Mouse (Mus musculus) MEL (cell line): ENCODE measurements at regions not wholly inside any gene's neighbourhood (a gene's known extent, or its start where the extent isn't known, plus 50 kb on each side); places are given as distances from the start of the nearest gene placed in this dataset.

Source experiments
- DNase-seq: peaks from one replicate; pipeline ENCODE4 v3.0.0; 2011; ENCODE audit warnings: low read depth, low spot score
- H3K27ac ChIP-seq: 2 replicates; pipeline ENCODE4 v1.5.1; 2012; ENCODE audit warnings: low read depth, mild to moderate bottlenecking, control low read depth, low read length, moderate library complexity; ENCODE audit not compliant: control insufficient read depth
- H3K27me3 ChIP-seq, 2 experiments: fragments of 150-350 bp in 1 of 2; sonication (generic) in 1 of 2; 2 replicates each; pipeline ENCODE4 v1.6.1; 2012; ENCODE audit warnings: low read length in 2 of 2, mild to moderate bottlenecking in 2 of 2, improper control_type of control experiment in 1 of 2, moderate library complexity in 1 of 2; ENCODE audit not compliant: insufficient read depth in 2 of 2, control insufficient read depth in 1 of 2
- H3K36me3 ChIP-seq, 2 experiments: 2 replicates each; pipeline ENCODE4 v1.6.1; 2012 to 2014; ENCODE audit warnings: low read length in 2 of 2, improper control_type of control experiment in 1 of 2, inconsistent platforms in 1 of 2, mild to moderate bottlenecking in 1 of 2; ENCODE audit not compliant: insufficient read depth in 2 of 2, control insufficient read depth in 1 of 2
- H3K4me1 ChIP-seq, 2 experiments: fragments of 150-350 bp in 1 of 2; sonication (generic) in 1 of 2; 2 replicates each; pipeline ENCODE4 v1.6.1; 2012; ENCODE audit warnings: low read length in 2 of 2, improper control_type of control experiment in 1 of 2, mild to moderate bottlenecking in 1 of 2; ENCODE audit not compliant: insufficient read depth in 2 of 2, control insufficient read depth in 1 of 2
- H3K4me3 ChIP-seq, 2 experiments: fragments of 150-350 bp in 1 of 2; sonication (generic) in 1 of 2; 2 replicates each; pipeline ENCODE4 v1.5.1; 2012; ENCODE audit warnings: low read depth in 2 of 2, low read length in 2 of 2, mild to moderate bottlenecking in 2 of 2, moderate library complexity in 2 of 2, control low read depth in 1 of 2, improper control_type of control experiment in 1 of 2; ENCODE audit not compliant: control insufficient read depth in 1 of 2, insufficient read depth in 1 of 2
- H3K79me2 ChIP-seq: 2 replicates; pipeline ENCODE4 v1.6.1; 2012; ENCODE audit warnings: mild to moderate bottlenecking, low read length, moderate library complexity; ENCODE audit not compliant: control insufficient read depth, poor library complexity, insufficient read depth
- H3K9ac ChIP-seq: 2 replicates; pipeline ENCODE4 v1.6.1; 2012; ENCODE audit warnings: low read depth, mild to moderate bottlenecking, control low read depth, low read length, moderate library complexity; ENCODE audit not compliant: control insufficient read depth, poor library complexity, severe bottlenecking
- H3K9me3 ChIP-seq: fragments of 150-350 bp; sonication (generic); replicated peaks from 2 replicates; pipeline ENCODE4 v1.6.1; 2012; ENCODE audit warnings: mild to moderate bottlenecking, low read length, improper control_type of control experiment, moderate library complexity; ENCODE audit not compliant: insufficient read depth
- BHLHE40 ChIP-seq: IDR thresholded peaks from 2 replicates; pipeline ENCODE4 v1.6.1; 2012; ENCODE audit warnings: low read depth, mild to moderate bottlenecking, inconsistent platforms, low read length, improper control_type of control experiment, borderline replicate concordance
- CHD2 ChIP-seq: IDR thresholded peaks from 2 replicates; pipeline ENCODE4 v1.6.1; 2011; ENCODE audit warnings: low read length, improper control_type of control experiment
- KAT2A ChIP-seq: conservative IDR thresholded peaks from 2 replicates; pipeline ENCODE4 v1.6.1; 2012; ENCODE audit warnings: low read depth, low read length, improper control_type of control experiment, inconsistent platforms
- MAFK ChIP-seq: IDR thresholded peaks from 2 replicates; pipeline ENCODE4 v1.6.1; 2011; ENCODE audit warnings: low read depth, mild to moderate bottlenecking, low read length, improper control_type of control experiment, borderline replicate concordance
- MAX ChIP-seq: IDR thresholded peaks from 2 replicates; pipeline ENCODE4 v1.6.1; 2011; ENCODE audit warnings: low read length, improper control_type of control experiment
- MEF2A ChIP-seq: IDR thresholded peaks from 2 replicates; pipeline ENCODE4 v1.6.1; 2014; ENCODE audit warnings: low read depth, mild to moderate bottlenecking, inconsistent platforms, low read length, improper control_type of control experiment; ENCODE audit not compliant: poor library complexity, insufficient replicate concordance, severe bottlenecking; ENCODE audit errors: extremely low read depth
- MXI1 ChIP-seq: IDR thresholded peaks from 2 replicates; pipeline ENCODE4 v1.6.1; 2011; ENCODE audit warnings: mild to moderate bottlenecking, low read depth, low read length, improper control_type of control experiment
- MYB ChIP-seq: IDR thresholded peaks from 2 replicates; pipeline ENCODE4 v1.6.1; 2011; ENCODE audit warnings: mild to moderate bottlenecking, low read depth, low read length, improper control_type of control experiment
- NELFE ChIP-seq: IDR thresholded peaks from 2 replicates; pipeline ENCODE4 v1.6.1; 2011; ENCODE audit warnings: low read depth, low read length, improper control_type of control experiment
- NRF1 ChIP-seq: IDR thresholded peaks from 2 replicates; pipeline ENCODE4 v1.6.1; 2014; ENCODE audit warnings: low read depth, mild to moderate bottlenecking, inconsistent platforms, low read length, improper control_type of control experiment, moderate library complexity; ENCODE audit not compliant: poor library complexity, insufficient read depth, severe bottlenecking
- POLR2AphosphoS2 ChIP-seq: IDR thresholded peaks from 2 replicates; pipeline ENCODE4 v1.6.1; 2011; ENCODE audit warnings: low read length, improper control_type of control experiment
- POLR2AphosphoS5 ChIP-seq: IDR thresholded peaks from 2 replicates; pipeline ENCODE4 v1.6.1; 2012; ENCODE audit warnings: low read depth, borderline replicate concordance, mild to moderate bottlenecking, inconsistent platforms, low read length, moderate library complexity, mixed read lengths
- RAD21 ChIP-seq: IDR thresholded peaks from 2 replicates; pipeline ENCODE4 v1.6.1; 2011; ENCODE audit warnings: mild to moderate bottlenecking, low read depth, low read length, improper control_type of control experiment
- TAL1 ChIP-seq: IDR thresholded peaks from 2 replicates; pipeline ENCODE4 v1.6.1; 2012; ENCODE audit warnings: mild to moderate bottlenecking, inconsistent platforms, low read length, moderate library complexity, mixed read lengths
- TBP ChIP-seq: IDR thresholded peaks from 2 replicates; pipeline ENCODE4 v1.8.0; 2011; ENCODE audit warnings: low read depth, low read length, improper control_type of control experiment
- UBTF ChIP-seq: IDR thresholded peaks from 2 replicates; pipeline ENCODE4 v1.6.1; 2012; ENCODE audit warnings: low read depth, mild to moderate bottlenecking, inconsistent platforms, low read length, improper control_type of control experiment, moderate library complexity, borderline replicate concordance; ENCODE audit not compliant: insufficient read depth
- USF2 ChIP-seq, 2 experiments: IDR thresholded peaks; 2 replicates each; pipeline ENCODE4 v1.6.1; 2011 to 2012; ENCODE audit warnings: improper control_type of control experiment in 2 of 2, low read length in 2 of 2, borderline replicate concordance in 1 of 2, inconsistent platforms in 1 of 2, low read depth in 1 of 2, mild to moderate bottlenecking in 1 of 2; ENCODE audit not compliant: insufficient read depth in 1 of 2
- ZKSCAN1 ChIP-seq: IDR thresholded peaks from 2 replicates; pipeline ENCODE4 v1.6.1; 2012; ENCODE audit warnings: low read depth, mild to moderate bottlenecking, inconsistent platforms, low read length, improper control_type of control experiment, moderate library complexity
- ZMIZ1 ChIP-seq: IDR thresholded peaks from 2 replicates; pipeline ENCODE4 v1.6.1; 2012; ENCODE audit warnings: low read depth, mild to moderate bottlenecking, inconsistent platforms, low read length, improper control_type of control experiment, moderate library complexity

DNA sequence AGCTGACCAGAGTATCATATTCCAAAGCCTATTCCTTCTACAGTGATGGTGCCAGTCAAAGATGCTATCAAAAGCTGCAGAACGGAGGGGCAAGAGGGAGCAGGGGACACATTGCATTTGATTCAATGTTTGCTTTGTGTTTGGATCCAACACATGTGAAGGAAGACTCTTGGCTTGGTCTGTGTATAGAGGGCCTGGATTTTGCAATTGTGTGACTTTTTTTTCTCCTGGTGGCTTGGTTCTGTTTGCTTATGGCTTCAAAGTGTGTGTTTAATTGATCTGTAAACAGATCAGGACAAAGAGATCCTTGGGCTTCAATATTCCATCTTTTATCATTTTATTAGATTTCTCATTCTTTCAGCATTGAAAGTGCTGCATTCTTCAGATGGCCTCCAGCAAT lies 504.2 kb downstream of the Slc4a3 start:
- Histone ChIP-seq H3K79me2 (no peaks in the 10 kb centered on the region), H3K9me3 (no peaks in the 10 kb centered on the region), H3K9ac (no peak overlapping the region), H3K27ac (no peak overlapping the region), H3K4me1 (no peaks in the 10 kb centered on the region), H3K4me3 (no peak overlapping the region), H3K36me3 (no peaks in the 10 kb centered on the region), H3K27me3 (no peaks in the 10 kb centered on the region)
- DNase-seq, result no peak
- TF ChIP-seq CHD2, result no peak

DNA sequence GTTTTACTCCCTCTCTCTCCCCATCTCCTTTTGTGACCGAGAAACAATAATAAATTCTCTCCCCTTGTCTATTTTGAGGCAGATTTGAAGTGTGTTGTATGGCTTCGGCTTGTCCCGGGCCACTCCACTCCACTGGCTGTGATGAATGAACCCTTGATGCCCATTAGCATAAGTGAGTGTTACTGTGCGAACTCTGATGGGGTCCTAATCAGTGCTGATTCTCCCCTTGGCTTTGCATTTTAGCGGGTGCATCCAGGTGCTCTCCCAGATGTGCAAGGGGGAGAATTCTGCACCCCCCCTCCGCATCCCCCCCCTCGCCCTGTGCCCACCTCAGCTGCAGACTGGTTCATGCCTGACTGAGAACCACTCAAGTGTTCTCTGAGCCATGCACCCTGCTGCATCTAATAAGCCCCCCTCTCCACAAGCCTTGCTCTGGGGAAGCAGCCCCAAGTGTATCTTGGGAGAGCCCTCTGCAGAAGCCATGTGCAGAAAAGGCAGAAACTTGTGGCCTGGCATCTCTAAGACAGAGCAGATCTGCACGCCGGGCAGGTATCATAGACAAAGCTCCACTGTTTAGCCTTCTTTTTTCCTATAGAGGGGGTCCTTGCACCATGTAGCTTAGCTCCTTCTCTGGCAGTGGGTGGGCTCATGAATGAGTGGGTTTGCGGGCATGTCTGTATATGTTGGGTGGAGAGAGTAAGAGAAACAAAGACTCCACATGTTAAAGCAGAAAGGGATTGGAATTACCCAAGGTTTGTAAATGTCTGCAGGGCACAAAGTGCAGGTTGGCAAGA lies 507.5 kb downstream of the Slc4a3 start:
- Histone ChIP-seq H3K4me3 (no peak overlapping the region), H3K36me3 (no peaks in the 10 kb centered on the region), H3K27ac (no peak overlapping the region), H3K9me3 (no peaks in the 10 kb centered on the region), H3K9ac (no peak overlapping the region), H3K79me2 (no peaks in the 10 kb centered on the region), H3K4me1 (no peaks in the 10 kb centered on the region), H3K27me3 (no peaks in the 10 kb centered on the region)
- TF ChIP-seq USF2 (IDR thresholded peaks at IDR 0.05; ENCODE audit: borderline replicate concordance in 1 of 2, insufficient read depth in 1 of 2, low read depth in 1 of 2, low read length in 2 of 2) (no peak), MXI1 (no peak), POLR2AphosphoS2 (no peak), ZMIZ1 (no peak), ZKSCAN1 (no peak), UBTF (no peak), MAX (no peak), POLR2AphosphoS5 (no peak), CHD2 (no peak), NRF1 (no peak), TAL1 (no peak), TBP (no peak), RAD21 (no peak), BHLHE40 (no peak), MEF2A (no peak), KAT2A (no peak), NELFE (no peak), MAFK (no peak), MYB (no peak)
- no peak for DNase-seq
